Mouse (Mus musculus): ENCODE data around the gene BC034090.
A peak's percentile ranks its signal among the peaks of the same experiment; 100 is the strongest.

Gene BC034090

DNA sequence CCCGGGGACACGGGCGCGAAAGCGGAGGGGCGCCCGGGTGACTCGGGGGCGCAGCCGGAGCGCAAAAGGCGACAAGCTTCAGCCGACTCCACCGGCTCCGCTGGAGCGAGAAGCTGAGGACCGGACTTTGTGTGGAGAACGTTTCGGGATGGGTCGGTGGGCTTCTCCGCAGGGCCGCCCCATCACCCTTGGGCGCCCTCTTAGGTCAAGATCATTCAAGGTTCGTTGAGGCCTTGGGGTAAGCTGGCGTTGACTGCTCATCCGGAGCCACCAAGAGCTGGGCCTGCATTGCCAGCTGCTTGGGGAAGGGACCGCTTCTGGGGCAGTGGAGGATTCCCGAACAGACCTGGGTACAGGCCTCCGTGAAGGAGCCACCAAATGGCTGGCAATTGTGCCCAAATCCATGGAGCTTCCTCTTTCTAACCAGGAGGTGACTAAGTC lies 547 bp upstream of the BC034090 start:
- no peak for DNase-seq (ENCODE audit: low spot score in 2 of 2)

GRCm38 (mm10) chr1:155242488-155242745 lies 1.8 kb downstream of the BC034090 start:
- no peak for DNase-seq (ENCODE audit: low spot score in 2 of 2)

DNA sequence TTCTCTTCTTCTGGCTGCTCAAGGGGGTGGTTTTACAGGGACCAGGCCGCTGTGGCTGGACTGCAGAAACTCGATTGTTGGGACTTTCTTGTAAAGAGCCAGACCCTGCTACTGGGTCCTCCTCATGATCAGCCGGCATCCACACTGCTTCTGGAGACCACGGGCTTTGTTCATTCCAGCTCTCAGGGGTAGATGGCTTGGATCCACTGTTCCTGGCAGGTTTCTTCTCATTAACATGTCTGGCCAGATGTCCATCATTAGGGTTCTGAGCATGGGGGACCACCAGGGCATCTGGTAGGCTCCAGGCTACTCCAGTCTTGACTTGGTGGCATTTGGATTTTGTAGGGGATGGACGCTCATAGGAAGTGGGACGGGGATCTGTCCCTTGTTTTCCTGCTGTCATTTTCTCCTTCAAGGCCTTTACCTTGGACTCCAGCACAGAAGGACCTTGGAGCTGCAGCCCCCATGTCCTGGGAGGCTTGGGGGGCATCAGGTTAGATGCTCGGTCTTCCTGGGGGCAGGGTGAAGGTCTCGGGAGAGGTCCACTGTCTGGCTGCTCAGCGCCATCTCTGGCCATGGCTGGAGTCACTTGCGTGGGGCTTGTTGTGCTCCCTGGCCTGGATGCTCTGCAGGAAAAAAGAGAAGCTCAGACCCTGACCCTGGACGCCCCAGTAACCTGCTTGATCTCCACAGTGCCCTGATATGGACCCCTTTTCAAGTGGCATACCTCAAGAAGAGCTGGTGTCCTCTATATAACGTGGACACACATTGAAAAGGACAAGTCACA lies 2.4 kb downstream of the BC034090 start:
- DNase-seq (ENCODE audit: low spot score in 2 of 2), result no peak

- no peak for DNase-seq (ENCODE audit: low spot score in 2 of 2)
Observed at GRCm38 (mm10) chr1:155239962-155240717, 4.1 kb downstream of the BC034090 start.

DNA sequence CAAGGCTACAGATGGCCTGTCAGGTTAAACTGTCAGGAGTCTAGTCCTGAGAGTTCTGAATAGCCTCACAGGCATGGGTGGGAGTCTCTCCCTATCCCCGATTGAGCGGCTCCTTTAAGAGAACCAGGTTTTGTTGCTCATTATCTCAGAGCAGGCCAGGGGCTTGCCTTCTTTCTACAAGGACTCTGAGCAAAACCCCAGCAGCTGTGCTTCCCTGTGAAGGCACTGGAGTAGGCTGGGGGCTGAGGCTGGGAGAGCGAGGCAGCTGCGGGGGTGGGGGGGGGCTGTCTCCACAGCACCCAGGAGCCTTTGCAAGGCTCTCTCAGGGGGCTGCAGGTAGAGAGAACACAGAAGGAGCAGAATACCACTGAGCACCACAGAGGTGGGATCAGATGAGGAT lies 5.1 kb downstream of the BC034090 start:
- no peak for DNase-seq (ENCODE audit: low spot score in 2 of 2)

GRCm38 (mm10) chr1:155238126-155238525 lies 6.1 kb downstream of the BC034090 start:
- DNase-seq (ENCODE audit: low spot score in 2 of 2), result no peak

- DNase-seq (ENCODE audit: low spot score in 2 of 2), result no peak
Observed at GRCm38 (mm10) chr1:155237390-155237789, 6.9 kb downstream of the BC034090 start.

- no peak for DNase-seq (ENCODE audit: low spot score in 2 of 2)
Observed at GRCm38 (mm10) chr1:155236306-155237024, 7.8 kb downstream of the BC034090 start.

DNA sequence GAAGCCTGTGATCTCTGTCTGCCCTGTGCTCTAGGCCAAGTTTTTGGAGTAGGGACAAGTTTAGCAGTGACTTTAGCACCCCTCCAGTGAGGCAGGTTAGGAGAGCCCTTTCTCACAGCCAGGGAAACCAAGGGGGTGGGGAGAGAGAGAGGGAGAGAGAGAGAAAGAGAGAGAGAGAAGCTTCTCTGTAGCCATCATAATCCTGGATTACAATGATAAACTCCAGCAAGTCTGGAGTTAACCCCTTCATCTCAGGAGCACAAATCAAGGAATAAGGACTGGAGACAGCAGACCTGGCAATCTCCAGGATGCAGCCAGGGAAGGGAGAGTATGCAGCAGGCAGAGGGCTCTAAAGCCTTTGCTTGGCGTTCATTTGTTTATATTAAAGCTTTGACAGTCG lies 8.6 kb downstream of the BC034090 start:
- no peak for DNase-seq (ENCODE audit: low spot score in 2 of 2)

DNA sequence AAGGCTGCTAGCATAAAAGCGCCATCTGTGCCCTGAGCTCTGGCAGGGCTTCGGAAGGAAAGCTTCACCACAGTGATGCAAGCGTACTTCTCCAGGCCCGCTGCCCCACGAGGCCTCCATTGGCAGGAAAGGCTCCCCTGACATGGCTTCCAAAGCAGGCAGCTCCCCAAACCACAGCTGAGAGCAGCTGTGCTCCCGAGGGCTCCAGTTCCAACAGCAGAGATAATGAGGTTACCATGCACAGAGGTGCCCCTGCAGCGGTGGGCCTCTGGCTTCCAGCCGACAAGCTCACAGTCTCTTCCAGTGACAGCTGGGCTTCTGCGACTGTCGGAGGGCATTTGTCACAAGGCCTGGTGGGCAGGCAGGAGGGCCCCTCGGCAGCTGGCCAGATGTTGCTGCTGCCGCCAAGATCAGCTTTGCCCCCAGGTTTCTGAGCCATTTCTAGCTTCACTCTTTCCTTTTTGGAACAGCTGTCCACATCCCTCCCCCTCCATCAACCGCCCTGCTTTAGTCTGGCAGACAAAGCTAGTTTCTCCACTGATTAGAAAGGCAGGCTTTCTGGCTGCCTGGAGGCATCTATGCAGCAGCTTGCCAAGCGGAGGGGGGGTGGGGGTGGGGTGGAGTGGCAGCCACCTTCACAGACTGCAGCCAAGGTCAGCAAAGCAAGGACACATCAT lies 10.2 kb downstream of the BC034090 start:
- peak in 1 of 2 experiments; percentile 44 for DNase-seq (ENCODE audit: low spot score in 2 of 2)

DNA sequence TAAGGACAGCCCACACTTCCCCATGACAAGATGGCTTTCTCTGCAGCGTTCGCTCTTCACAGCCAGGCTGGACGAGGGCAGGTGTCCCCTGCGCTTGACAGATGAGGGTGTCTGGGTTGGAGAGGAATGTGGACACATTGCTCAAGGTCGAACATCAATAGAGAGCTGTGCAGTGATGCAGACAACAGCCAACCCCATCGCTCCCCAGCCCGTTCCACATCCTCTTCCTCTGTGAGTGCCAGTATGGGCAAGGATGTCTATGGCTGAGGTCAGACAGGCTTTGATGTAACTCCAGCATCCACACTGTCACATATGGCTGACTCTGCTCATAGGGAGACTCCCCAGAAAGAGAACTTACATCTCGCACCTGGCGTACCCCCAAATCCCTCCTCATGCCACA lies 10.9 kb downstream of the BC034090 start:
- DNase-seq (ENCODE audit: low spot score in 2 of 2), result no peak

GRCm38 (mm10) chr1:155232786-155233185 lies 11.5 kb downstream of the BC034090 start:
- no peak for DNase-seq (ENCODE audit: low spot score in 2 of 2)

DNA sequence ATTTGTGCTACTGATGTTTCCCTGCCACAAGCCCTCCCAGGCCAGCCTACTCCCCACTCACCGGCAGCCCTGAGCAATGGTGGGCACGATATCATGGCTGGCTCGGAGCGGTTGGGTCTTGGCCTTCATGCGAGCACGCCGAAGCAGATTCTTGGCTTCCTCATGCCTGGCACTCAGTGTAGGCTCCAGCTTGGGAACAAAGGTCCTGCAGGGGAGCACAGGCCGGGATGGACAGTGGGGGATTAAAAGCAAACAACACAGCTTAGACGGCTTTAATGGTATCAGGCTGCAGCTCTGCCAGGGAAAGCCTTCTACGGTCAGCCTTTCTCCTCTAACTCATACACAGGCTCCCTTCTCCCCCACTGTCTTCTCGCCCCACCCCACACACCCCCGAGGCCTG lies 11.9 kb downstream of the BC034090 start:
- no peak for DNase-seq (ENCODE audit: low spot score in 2 of 2)

GRCm38 (mm10) chr1:155229464-155230411 lies 14.5 kb downstream of the BC034090 start:
- no peak for DNase-seq (ENCODE audit: low spot score in 2 of 2)

GRCm38 (mm10) chr1:155223849-155224554 lies 20.2 kb downstream of the BC034090 start:
- peak; percentile 72 to 75 for DNase-seq (ENCODE audit: low spot score in 2 of 2)

DNA sequence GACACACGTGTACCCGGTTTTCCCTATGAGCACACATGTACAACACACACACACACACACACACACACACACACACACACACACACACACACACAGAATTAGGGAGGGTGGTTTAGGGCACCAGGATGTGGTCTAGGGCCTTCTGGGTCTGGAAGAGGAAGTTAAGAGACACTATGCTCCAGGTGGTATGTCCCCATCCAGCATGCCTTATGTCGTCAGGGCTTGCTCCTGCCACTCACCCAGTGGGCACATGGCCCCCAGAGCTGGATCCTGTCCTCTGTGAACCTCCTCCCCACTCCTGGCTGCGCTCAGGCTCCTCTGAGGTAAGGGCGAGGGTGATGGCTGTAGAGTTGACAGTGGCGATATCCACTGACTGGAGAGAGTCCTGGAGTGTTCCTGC lies 21.2 kb downstream of the BC034090 start:
- no peak for DNase-seq (ENCODE audit: low spot score in 2 of 2)

DNA sequence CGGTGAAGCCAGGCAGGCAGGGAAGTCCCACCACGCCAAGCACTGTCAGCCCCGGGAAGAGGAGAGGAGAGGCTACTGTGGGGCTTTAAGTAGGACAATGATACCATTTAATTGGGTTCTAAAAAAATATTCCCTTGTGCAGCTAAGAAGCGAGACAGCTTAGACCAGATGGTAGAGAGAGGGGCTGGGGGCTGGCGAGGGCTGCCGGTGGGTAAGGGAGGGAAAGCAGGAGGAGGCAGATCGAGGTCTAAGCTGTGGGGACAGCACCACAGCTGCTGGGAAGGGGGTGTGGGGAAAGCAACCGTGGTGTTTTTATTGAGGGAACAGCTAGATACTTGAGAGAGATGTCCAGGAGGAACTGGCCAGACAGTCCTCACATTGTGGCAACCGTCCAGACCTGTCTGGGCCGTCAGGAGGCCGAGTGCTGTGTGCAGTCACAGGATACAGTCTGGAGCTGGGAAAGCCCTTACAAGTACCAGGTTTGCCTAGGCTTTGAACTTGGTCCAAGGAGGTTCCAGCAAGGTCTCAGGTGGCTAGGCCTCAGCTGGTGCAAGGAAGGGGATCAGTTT lies 22.1 kb downstream of the BC034090 start:
- no peak for DNase-seq (ENCODE audit: low spot score in 2 of 2)

DNA sequence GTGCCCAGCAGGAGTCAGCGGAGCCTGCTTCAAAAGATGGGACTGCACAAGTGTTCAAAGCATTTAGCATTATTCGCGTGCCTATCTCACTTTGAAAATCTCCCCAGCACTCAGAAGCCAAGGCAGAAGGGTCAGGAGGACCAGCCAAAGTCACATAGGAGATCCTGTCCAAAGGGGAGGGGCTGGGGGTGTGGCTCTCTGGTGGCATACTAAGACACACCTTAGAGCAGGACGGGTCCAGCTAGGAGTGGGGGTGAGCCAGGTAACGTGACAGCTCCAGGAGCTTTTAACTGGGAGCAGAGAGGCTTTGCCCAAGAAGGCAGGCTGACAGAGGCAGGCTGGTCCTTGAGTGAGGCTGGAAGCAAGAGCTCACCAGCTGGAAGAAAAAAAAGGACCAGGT lies 25.3 kb downstream of the BC034090 start:
- DNase-seq (ENCODE audit: low spot score in 2 of 2), result no peak

DNA sequence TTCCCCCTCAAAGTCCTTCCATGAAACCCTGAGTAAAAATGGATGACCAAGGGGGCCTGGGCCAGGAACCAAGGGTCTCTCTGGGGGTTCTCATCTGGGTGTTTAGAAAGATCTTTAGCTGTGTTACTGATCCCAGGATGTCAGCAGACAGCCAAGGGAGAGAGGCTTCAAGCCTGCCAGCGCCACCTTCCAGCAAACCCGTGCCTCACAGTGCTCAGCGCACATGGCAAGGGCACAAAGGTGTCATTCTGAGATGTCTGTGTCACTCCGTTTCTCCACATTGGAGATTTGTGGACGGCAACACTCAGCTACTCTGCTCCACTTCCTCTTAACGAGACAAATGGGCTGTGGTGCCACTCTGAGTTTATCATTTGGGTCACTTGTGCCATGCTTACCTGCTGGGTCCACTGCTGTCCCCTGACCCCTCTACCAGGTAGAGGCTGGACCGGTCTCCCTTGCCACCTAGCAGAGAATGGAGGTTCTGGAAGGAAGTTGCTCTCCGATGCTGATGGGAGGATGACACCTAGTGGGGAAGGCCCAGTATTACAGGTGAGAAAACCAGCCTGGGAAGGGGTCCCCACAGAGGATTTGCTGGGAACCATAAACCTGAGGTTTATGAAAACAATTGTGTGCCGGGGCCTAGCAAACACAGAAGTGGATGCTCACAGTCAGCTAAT lies 26.2 kb downstream of the BC034090 start:
- DNase-seq (ENCODE audit: low spot score in 2 of 2), result peak; percentile 49

Data from urinary bladder, adult 18-20 months (tissue).